Mouse (Mus musculus): ENCODE results near the gene Selplg. TPM values are rescaled to one million over a fixed set of nuclear protein-coding genes. Genes with fewer than 3 reads are reported as not detected.

Gene Selplg
- total RNA-seq, 4 experiments from 2014 or later, result 1.8 to 10.3 (median 2.6) TPM

- peak; percentile 85 for DNase-seq (ENCODE audit: low spot score)
Observed at GRCm38 (mm10) chr5:113771213-113772162, 61.0 kb downstream of the Selplg start.

DNA sequence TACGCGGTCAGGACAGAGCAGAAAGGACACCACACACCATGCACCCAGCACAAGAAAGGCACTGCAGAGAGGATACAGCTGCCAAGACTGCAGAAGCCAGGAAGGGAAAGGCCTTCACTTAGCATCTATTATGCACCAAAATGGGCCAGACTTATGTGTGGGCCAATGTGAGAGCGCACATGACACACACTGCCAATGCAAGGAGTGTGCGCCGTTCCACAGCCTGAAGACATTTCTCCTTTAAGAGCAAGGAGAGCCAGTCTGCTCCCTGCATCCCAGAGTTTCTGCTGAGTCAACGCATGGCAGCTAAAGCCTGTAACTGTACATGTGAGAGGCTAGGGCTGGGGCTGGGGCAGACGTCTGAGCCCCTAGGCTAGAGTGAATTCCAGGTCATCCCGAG is 63.6 kb downstream of the Selplg start:
- DNase-seq (ENCODE audit: low spot score), result no peak

Other genes with a start within 250 kb of the Selplg start
- gene Cmklr1, start 182.2 kb downstream of the Selplg start, total RNA-seq (2022), result 10 to 100 TPM; 14.8 to 30.1 (median 17.9) TPM
- not detected for gene 1700069L16Rik, start 107.9 kb downstream of the Selplg start, total RNA-seq (2022)
- gene Ficd, start 96.8 kb downstream of the Selplg start, total RNA-seq (2022), result 10 to 100 TPM; 10.2 to 11.6 (median 10.8) TPM
- 10 to 100 TPM; 11.2 to 12.6 (median 12.2) TPM for gene Sart3, start 60.1 kb downstream of the Selplg start, total RNA-seq (2022)
- 100 to 1,000 TPM; 195 to 224 (median 212) TPM for gene Iscu, start 59.9 kb downstream of the Selplg start, total RNA-seq (2022)
- 1 to 10 TPM; 2.0 to 4.6 (median 2.7) TPM for gene Tmem119, start 32.1 kb downstream of the Selplg start, total RNA-seq (2022)
- gene Coro1c, start 76.1 kb upstream of the Selplg start, total RNA-seq (2022), result 10 to 100 TPM; 21.9 to 30.3 (median 23.7) TPM
- gene Ssh1, start 161.2 kb upstream of the Selplg start, total RNA-seq (2022), result 10 to 100 TPM; 12.3 to 16.8 (median 13.4) TPM
- not detected for gene Dao, start 171.1 kb upstream of the Selplg start, total RNA-seq (2022)
- gene Usp30, start 232.8 kb upstream of the Selplg start, total RNA-seq (2022), result 10 to 100 TPM in 3 of 4 experiments, 1 to 10 TPM in 1; 9.6 to 13.2 (median 12.0) TPM

Data from heart, adult 8-10 months (tissue).